Mouse (Mus musculus) left cerebral cortex, adult 8-10 months (tissue): Measurements from ENCODE around the gene Cox16. TPM values are rescaled to one million over a fixed set of nuclear protein-coding genes. Genes with fewer than 3 reads are reported as not detected.

ENCODE experiments used
- DNase-seq, 2 experiments: peaks; one replicate each; pipeline ENCODE4 v3.0.0; 2022; ENCODE audit warnings: low spot score in 2 of 2
- total RNA-seq, 4 experiments: library from RNA; stranded (reverse); gene quantifications; 2 replicates each; pipeline ENCODE4 v1.2.4; 2022

Cox16 gene
- total RNA-seq, 4 experiments from 2014 or later, result 35.2 to 48.7 (median 39.4) TPM

DNA sequence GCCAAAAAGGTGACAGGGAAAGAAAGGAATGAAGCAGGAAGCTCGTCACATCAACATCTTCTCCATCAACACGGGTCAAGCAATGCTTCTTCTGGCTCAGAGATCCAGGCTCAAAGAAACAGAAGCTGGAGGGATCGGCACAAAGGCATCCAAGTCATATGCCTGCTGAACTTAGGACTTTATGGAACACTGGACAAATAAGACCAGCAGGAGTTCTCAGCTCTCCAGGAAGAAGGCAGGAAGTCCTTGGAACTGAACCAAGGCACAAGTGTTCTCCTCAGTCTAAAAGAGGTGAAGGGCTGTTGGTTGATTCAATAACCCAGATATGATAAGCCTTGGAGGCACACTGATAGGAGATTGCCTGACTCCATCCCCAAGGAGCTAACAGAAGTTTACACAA lies 159.9 kb downstream of the Cox16 start:
- no peak for DNase-seq

DNA sequence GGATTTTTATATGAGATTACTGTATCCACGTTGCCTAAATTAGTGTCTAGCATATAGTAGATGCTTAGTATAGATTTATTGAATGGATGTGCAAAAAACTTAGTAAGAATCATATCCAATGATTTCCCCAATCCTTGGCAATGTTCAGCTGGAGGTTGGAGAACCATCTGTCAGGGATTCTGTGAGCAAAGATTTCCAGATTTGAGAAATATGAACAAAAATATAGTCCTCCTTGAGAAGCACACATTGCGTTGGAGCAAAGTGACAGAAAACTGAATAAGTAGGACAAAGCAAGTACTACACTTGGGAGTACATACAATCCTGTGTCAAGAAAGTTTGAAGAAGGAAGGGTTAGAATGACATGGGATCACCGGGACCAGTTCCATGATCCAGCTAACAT lies 160.8 kb downstream of the Cox16 start:
- DNase-seq, result peak in 1 of 2 experiments; percentile 22

DNA sequence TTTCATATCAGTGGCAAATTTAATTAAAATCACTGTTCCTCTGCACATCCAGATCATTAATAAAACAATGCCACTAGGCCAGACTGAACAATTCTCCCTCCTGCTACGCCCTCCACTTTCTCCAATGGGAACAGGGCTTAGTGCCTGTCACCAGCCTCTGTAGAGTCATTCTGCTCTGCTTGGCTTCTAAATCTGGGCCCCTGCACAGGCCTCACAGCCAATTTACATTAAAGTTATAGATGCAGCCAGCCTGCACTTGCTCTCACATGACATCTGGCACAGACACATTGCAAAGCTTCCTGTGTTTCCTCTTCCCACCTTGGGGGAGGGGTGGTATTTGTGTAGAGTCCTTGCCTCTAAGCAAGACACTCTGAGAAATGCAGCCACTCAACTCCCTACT lies 163.9 kb downstream of the Cox16 start:
- DNase-seq, result no peak

DNA sequence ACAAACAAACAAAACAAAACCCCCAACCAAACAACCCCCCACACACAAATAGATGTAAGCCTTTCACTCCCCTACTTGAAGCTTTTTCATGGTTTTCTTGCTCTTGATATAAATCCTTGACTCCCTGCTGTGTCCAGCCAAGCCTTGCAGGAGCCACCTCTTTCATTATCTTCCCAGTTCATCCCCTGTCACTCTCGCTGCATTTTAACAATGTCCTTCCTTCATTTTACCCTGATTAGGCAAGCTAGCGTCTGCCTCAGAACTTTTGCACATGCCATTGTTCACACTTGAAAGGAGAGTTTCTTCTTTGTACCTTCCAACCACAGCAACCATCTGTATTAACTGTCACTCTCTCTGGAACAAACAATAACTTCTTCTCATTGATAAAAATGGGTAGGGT lies 167.1 kb downstream of the Cox16 start:
- no peak for DNase-seq

DNA sequence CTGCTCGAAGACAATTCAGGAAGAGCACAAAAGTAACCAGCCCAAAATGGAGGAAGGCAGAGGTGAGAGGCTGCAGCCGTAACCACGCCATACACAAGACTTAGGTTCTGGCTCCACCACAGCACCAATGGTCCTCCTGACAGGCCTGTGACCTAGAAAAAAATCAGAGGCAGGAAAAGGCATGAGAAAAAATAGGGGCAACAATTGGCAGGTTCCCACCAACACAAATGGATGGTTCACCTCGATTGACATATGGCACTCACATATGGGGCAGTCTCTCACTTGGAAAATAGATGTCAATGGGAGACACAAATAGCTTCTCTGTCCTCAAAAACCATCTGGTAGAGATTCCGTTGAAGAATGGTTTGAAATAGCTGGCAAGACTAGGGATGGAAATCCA lies 169.0 kb downstream of the Cox16 start:
- peak in 1 of 2 experiments; percentile 12 for DNase-seq

Other genes with a start within 250 kb of the Cox16 start
- gene Slc8a3, start 151.9 kb downstream of the Cox16 start, total RNA-seq, result 10 to 100 TPM; 27.5 to 29.8 (median 29.1) TPM
- 1 to 10 TPM; 1.7 to 2.7 (median 2.1) TPM for gene Gm4787, start 105.7 kb downstream of the Cox16 start, total RNA-seq
- gene Adam4, start 63.2 kb downstream of the Cox16 start, total RNA-seq, result 1 to 10 TPM; 2.7 to 3.7 (median 3.0) TPM
- 10 to 100 TPM; 40.6 to 45.2 (median 42.0) TPM for gene Gm20498, start 47.8 kb upstream of the Cox16 start, total RNA-seq
- 10 to 100 TPM; 25.9 to 34.2 (median 32.6) TPM for gene Synj2bp, start 47.8 kb upstream of the Cox16 start, total RNA-seq
- gene Adam21, start 83.3 kb upstream of the Cox16 start, total RNA-seq, result under 1 TPM; 0.16 to 0.72 (median 0.57) TPM
- gene Med6, start 109.9 kb upstream of the Cox16 start, total RNA-seq, result 10 to 100 TPM; 27.2 to 30.8 (median 30.3) TPM
- 10 to 100 TPM; 45.1 to 53.9 (median 51.0) TPM for gene Ttc9, start 146.1 kb upstream of the Cox16 start, total RNA-seq